Mouse (Mus musculus) stomach, embryonic 14.5 days (tissue): ENCODE measurements around the gene Prrx2. TPM values are rescaled to one million over a fixed set of nuclear protein-coding genes. Genes with fewer than 3 reads are reported as not detected.

Experiments used
- ATAC-seq: fragments of 200-750 bp; cut with Nextera tagmentation; 2 replicates; pipeline ENCODE4 v1.8.0; 2017; ENCODE audit warnings: low read depth, moderate TSS enrichment; ENCODE audit not compliant: insufficient number of reproducible peaks, insufficient read depth, low FRiP score
- H3K27ac ChIP-seq: fragments of 300-500 bp; sonication (generic); 2 replicates; pipeline ENCODE4 v1.5.1; 2014; ENCODE audit warnings: mild to moderate bottlenecking, low read length, moderate library complexity, mixed read lengths
- H3K27me3 ChIP-seq: fragments of 300-500 bp; sonication (generic); 2 replicates; pipeline ENCODE4 v1.6.1; 2014; ENCODE audit warnings: low read length, control low read depth, mixed read lengths; ENCODE audit not compliant: control insufficient read depth, insufficient read depth
- H3K36me3 ChIP-seq: fragments of 300-500 bp; sonication (generic); 2 replicates; pipeline ENCODE4 v1.6.1; 2014; ENCODE audit warnings: mild to moderate bottlenecking, control low read depth, low read length, moderate library complexity, mixed read lengths; ENCODE audit not compliant: control insufficient read depth, insufficient read depth
- H3K4me1 ChIP-seq: fragments of 300-500 bp; sonication (generic); 2 replicates; pipeline ENCODE4 v1.6.1; 2014; ENCODE audit warnings: low read length, control low read depth, mixed read lengths; ENCODE audit not compliant: control insufficient read depth, insufficient read depth
- H3K4me2 ChIP-seq: fragments of 300-500 bp; sonication (generic); replicated peaks from 2 replicates; pipeline ENCODE4 v1.6.1; 2014; ENCODE audit warnings: low read depth, low read length, control low read depth
- H3K4me3 ChIP-seq: fragments of 300-500 bp; sonication (generic); 2 replicates; pipeline ENCODE4 v1.5.1; 2014; ENCODE audit warnings: low read depth, low read length, control low read depth
- H3K9ac ChIP-seq: fragments of 300-500 bp; sonication (generic); replicated peaks from 2 replicates; pipeline ENCODE4 v1.6.1; 2014; ENCODE audit warnings: low read depth, mild to moderate bottlenecking, control low read depth, low read length, moderate library complexity, mixed read lengths
- H3K9me3 ChIP-seq: fragments of 300-500 bp; sonication (generic); 2 replicates; pipeline ENCODE4 v1.6.1; 2016; ENCODE audit warnings: low read depth, low read length, control low read depth; ENCODE audit not compliant: control insufficient read depth
- WGBS: fragments of 180-500 bp; shearing (Covaris S2); extraction: QIAGEN DNeasy Blood & Tissue Kit; methylation state at CpG from one replicate; pipeline ENCODE4 v1.1.7; 2014; 5-methylcytosine and 5-hydroxymethylcytosine counted together
- polyA plus RNA-seq: library from polyadenylated mRNA; unstranded; fragments of >200 nt; fragmentation: Nextera tagmentation; extraction: Ambion mirVana; gene quantifications from 2 replicates; pipeline ENCODE4 v1.2.1, GENCODE M21; 2014

Gene Prrx2
- polyA plus RNA-seq, 1 experiment from 2014 or later = 8.9 TPM

DNA sequence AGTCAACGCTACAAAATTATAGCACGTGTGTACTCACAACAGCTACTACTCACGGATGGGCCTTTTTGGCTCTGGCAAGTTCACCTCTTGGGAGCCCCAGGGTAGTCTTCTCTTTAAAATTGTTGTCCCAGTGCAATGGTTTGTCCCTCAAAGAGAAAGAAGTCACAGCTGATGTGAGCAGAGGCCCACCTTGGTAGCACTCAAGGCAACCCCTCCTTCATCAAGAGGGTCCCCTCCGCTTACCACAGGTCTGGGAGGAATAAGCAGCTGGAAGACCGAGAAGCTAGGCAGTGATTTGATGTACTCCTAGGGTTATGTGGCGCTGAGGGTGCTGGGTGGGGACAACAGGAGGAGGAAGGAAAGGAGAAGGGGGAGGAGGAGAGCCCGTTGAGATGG, 34.1 kb upstream of the Prrx2 start:
- 34% methylated on average over 7 of the region's 7 CpGs for WGBS
- Histone ChIP-seq H3K9ac (peak overlapping the region; percentile 57), H3K27ac (no peak overlapping the region), H3K27me3 (0 out of 2 replicates have a peak, but pooled peaks cover 4% of the 10 kb centered on the region), H3K4me3 (peak overlapping the region; percentile 41; the same call in 1 of the 2 replicates), H3K4me1 (peaks cover 17% of the 10 kb centered on the region), H3K4me2 (peak overlapping the region; percentile 98), H3K9me3 (no peaks in the 10 kb centered on the region), H3K36me3 (no peaks in the 10 kb centered on the region)
- ATAC-seq = no peak

GRCm38 (mm10) chr2:30801067-30801852, 33.5 kb upstream of the Prrx2 start:
- peak overlapping the region; percentile 41 for H3K4me3 ChIP-seq
- H3K36me3 ChIP-seq = no peaks in the 10 kb centered on the region
- no peak overlapping the region for H3K27ac ChIP-seq
- H3K9ac ChIP-seq = peak overlapping the region; percentile 57
- H3K4me1 ChIP-seq = peaks cover 12% of the 10 kb centered on the region; the same call in 1 of the 2 replicates
- peak overlapping the region; percentile 98 for H3K4me2 ChIP-seq
- no peaks in the 10 kb centered on the region for H3K9me3 ChIP-seq
- H3K27me3 ChIP-seq = 0 out of 2 replicates have a peak, but pooled peaks cover 4% of the 10 kb centered on the region
- WGBS = under 1% methylated on average over 77 of the region's 77 CpGs
- 0 out of 2 replicates have a peak, but pooled peaks have one; percentile 40 for ATAC-seq

DNA sequence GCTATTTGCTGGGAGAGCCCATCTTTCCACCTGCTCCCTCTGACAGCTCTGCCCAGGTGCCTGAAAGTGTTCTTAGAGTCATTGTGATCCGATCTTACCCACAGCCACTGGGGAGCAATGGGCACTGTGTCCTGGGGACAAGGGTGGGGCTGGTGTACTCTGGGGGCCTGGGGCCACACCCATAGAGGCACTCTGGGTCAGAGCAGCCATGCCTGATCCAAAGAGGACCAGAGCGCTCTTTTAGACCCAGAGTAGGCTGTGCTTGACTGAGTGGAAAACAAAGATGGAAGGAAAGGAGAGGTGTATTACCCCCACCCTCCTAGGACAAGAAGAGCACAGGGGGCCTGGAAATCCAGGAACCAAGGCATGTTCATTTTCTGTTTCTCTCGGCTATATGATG, 31.2 kb upstream of the Prrx2 start, which contains the start of gene 1700001O22Rik:
TSS of gene 1700001O22Rik (minus strand) at position 58 of the 400 bp plus-strand sequence.
- no peaks in the 10 kb centered on the region for H3K9me3 ChIP-seq
- 81% methylated on average over 3 of the region's 3 CpGs for WGBS
- H3K27me3 ChIP-seq = 0 out of 2 replicates have a peak, but pooled peaks cover 4% of the 10 kb centered on the region
- no peak within 1 kb of the TSS for H3K4me3 ChIP-seq
- no peak within 1 kb of the TSS for H3K27ac ChIP-seq
- no peak within 1 kb of the TSS for H3K4me2 ChIP-seq
- H3K4me1 ChIP-seq = peaks cover 9% of the 10 kb centered on the region
- no peak for ATAC-seq
- no peaks in the 10 kb centered on the region for H3K36me3 ChIP-seq
- H3K9ac ChIP-seq = no peak within 1 kb of the TSS

GRCm38 (mm10) chr2:30805983-30806382, 28.8 kb upstream of the Prrx2 start:
- 91% methylated on average over 2 of the region's 2 CpGs for WGBS
- no peak for ATAC-seq

DNA sequence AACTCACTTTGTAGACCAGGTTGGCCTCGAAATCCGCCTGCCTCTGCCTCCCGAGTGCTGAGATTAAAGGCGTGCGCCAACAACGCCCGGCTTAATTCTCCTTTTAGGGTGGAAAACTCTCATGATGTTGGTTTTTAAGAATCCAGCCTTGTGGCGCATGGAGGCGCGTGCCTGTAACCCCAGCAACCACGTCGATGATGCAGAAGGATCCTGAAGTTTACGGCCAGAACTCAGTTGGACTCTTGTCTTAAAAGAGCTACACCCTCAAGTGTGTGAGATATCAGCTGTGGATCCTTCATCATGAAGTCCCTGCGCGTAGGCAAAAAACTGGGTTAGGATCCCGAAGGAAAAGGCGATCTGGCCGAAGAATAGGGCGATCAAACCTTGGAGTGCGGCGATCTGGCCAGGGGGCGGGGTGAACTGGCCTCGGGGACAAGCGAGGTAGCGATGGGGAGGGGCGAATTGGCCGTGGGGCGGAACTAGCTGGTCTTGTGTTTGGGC, 27.6 kb upstream of the Prrx2 start:
- H3K4me2 ChIP-seq = peak overlapping the region; percentile 61
- H3K36me3 ChIP-seq = peaks cover 3% of the 10 kb centered on the region; the same call in 1 of the 2 replicates
- H3K9ac ChIP-seq = no peak overlapping the region; the same call in 1 of the 2 replicates
- peak overlapping the region; percentile 75; the same call in 1 of the 2 replicates for H3K27ac ChIP-seq
- 8% methylated on average over 28 of the region's 28 CpGs for WGBS
- H3K4me1 ChIP-seq = peaks cover 17% of the 10 kb centered on the region
- H3K4me3 ChIP-seq = peak overlapping the region; percentile 61
- H3K9me3 ChIP-seq = no peaks in the 10 kb centered on the region
- H3K27me3 ChIP-seq = no peaks in the 10 kb centered on the region
- peak; percentile 8; the same call in 1 of the 2 replicates for ATAC-seq

More at GRCm38 (mm10) chr2:30805983-30806382, 28.8 kb upstream of the Prrx2 start:
- H3K4me1 ChIP-seq = peaks cover 19% of the 10 kb centered on the region
- no peaks in the 10 kb centered on the region for H3K36me3 ChIP-seq
- no peak overlapping the region for H3K4me3 ChIP-seq
- H3K27ac ChIP-seq = no peak overlapping the region
- H3K9me3 ChIP-seq = no peaks in the 10 kb centered on the region
- no peak overlapping the region for H3K9ac ChIP-seq
- H3K27me3 ChIP-seq = 0 out of 2 replicates have a peak, but pooled peaks cover 4% of the 10 kb centered on the region
- no peak overlapping the region for H3K4me2 ChIP-seq

- Histone ChIP-seq H3K4me2 (peak within 1 kb of the TSS; percentile 96), H3K36me3 (peaks cover 3% of the 10 kb centered on the region; the same call in 1 of the 2 replicates), H3K9me3 (no peaks in the 10 kb centered on the region), H3K9ac (peak within 1 kb of the TSS; percentile 67), H3K27me3 (no peaks in the 10 kb centered on the region), H3K4me3 (peak within 1 kb of the TSS; percentile 61), H3K4me1 (peaks cover 17% of the 10 kb centered on the region), H3K27ac (peak within 1 kb of the TSS; percentile 75)
- ATAC-seq = peak; percentile 99
- WGBS = under 1% methylated on average over 43 of the region's 44 CpGs
Measured at GRCm38 (mm10) chr2:30807648-30808295, 27.0 kb upstream of the Prrx2 start, which contains the start of gene Ntmt1. Gene Ntmt1, plus strand, starts transcription at chr2:30807826.

DNA sequence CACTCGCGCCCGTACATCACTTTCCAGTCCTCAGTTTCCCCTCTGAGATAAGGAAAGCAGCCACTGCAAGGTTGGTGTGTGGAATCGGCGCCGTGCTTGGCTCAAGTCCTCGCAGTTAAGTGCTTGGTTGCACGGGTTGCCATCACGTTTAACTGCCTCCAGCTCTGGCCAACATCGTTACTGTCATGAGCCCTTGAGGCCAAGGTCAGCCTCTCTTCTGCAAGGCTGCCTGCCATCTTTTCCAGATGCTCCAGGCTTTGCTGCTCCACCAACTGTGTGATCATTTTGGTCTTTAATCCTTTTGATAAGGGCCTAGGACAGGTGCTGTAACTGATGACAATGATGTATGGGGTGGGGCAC, 26.5 kb upstream of the Prrx2 start:
- Histone ChIP-seq H3K9me3 (no peaks in the 10 kb centered on the region), H3K4me1 (peaks cover 17% of the 10 kb centered on the region), H3K36me3 (peaks cover 7% of the 10 kb centered on the region), H3K27me3 (no peaks in the 10 kb centered on the region), H3K27ac (peak overlapping the region; percentile 44), H3K4me2 (peak overlapping the region; percentile 96), H3K9ac (peak overlapping the region; percentile 67), H3K4me3 (peak overlapping the region; percentile 61)
- WGBS = 1% methylated on average over 10 of the region's 10 CpGs
- ATAC-seq = no peak

DNA sequence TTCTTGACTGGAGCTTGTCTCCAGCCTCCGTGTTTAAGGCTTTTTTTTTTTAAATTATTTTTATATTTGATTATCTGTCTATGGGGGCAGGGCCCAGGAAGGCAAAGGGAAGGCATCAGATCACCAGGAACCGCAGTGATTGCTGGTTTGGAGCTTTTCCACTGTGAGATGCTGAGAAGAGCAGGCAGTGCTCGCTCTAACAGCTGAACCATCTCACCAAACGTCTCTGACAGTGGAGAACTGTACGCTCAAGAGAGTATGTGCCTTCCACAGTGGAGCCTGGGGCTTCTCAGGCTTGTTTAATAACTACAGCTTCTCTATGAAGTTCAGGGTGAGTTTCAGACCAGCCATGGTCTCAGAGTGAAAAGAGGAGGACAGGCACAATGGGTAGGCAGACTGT, 25.3 kb upstream of the Prrx2 start:
- H3K36me3 ChIP-seq = peaks cover 11% of the 10 kb centered on the region
- no peak overlapping the region for H3K9ac ChIP-seq
- H3K4me3 ChIP-seq = peak overlapping the region; percentile 10; the same call in 1 of the 2 replicates
- H3K4me1 ChIP-seq = peaks cover 17% of the 10 kb centered on the region
- H3K4me2 ChIP-seq = peak overlapping the region; percentile 21
- no peaks in the 10 kb centered on the region for H3K9me3 ChIP-seq
- peak overlapping the region; percentile 49; the same call in 1 of the 2 replicates for H3K27ac ChIP-seq
- WGBS = 51% methylated on average over 5 of the region's 5 CpGs
- H3K27me3 ChIP-seq = no peaks in the 10 kb centered on the region
- no peak for ATAC-seq
